Mouse (Mus musculus) cerebellum, adult 8-10 months (tissue): ENCODE results near the gene Ndufaf1.
"Not testable (repeated sequence)": the region's sequence is repeated elsewhere in the genome, so short reads cannot be mapped to it uniquely, and the experiment has no call there.

Experiments
- DNase-seq: peaks from one replicate; pipeline ENCODE4 v3.0.0; 2022

Ndufaf1 gene

GRCm38 (mm10) chr2:119662220-119663182 is at the start of gene Ndufaf1:
Gene Ndufaf1 (minus strand): TSS chr2:119662827.
- DNase-seq: peak; percentile 85

GRCm38 (mm10) chr2:119710011-119710410 is 47.4 kb upstream of the Ndufaf1 start:
- no peak for DNase-seq

- no peak for DNase-seq
These were observed 45.0 kb upstream of the Ndufaf1 start for GRCm38 (mm10) chr2:119707676-119708075.

- DNase-seq: no peak
These were observed 40.5 kb upstream of the Ndufaf1 start for GRCm38 (mm10) chr2:119703171-119703570.

GRCm38 (mm10) chr2:119699962-119700361 is 37.3 kb upstream of the Ndufaf1 start:
- no peak for DNase-seq

- DNase-seq: no peak
These were observed 35.8 kb upstream of the Ndufaf1 start for GRCm38 (mm10) chr2:119698472-119698871.

- no peak for DNase-seq
These were observed 33.5 kb upstream of the Ndufaf1 start for GRCm38 (mm10) chr2:119696111-119696510.

- DNase-seq: no peak
These were observed 32.2 kb upstream of the Ndufaf1 start for GRCm38 (mm10) chr2:119694826-119695225.

GRCm38 (mm10) chr2:119692003-119692701 is 29.5 kb upstream of the Ndufaf1 start:
- no peak for DNase-seq

- no peak for DNase-seq
These were observed 21.1 kb upstream of the Ndufaf1 start for GRCm38 (mm10) chr2:119683706-119684105.

GRCm38 (mm10) chr2:119675831-119676230 is 13.2 kb upstream of the Ndufaf1 start:
- no peak for DNase-seq

GRCm38 (mm10) chr2:119675215-119675784 is 12.7 kb upstream of the Ndufaf1 start:
- no peak for DNase-seq

GRCm38 (mm10) chr2:119674525-119675214 is 12.0 kb upstream of the Ndufaf1 start, which contains the start of gene Rtf1:
Gene Rtf1 (plus strand): TSS chr2:119675068.
- peak; percentile 96 for DNase-seq

- DNase-seq: no peak
These were observed 6.4 kb upstream of the Ndufaf1 start for GRCm38 (mm10) chr2:119669010-119669409.

GRCm38 (mm10) chr2:119665744-119666143 is 3.1 kb upstream of the Ndufaf1 start:
- not testable (repeated sequence) for DNase-seq

- no peak for DNase-seq
These were observed 18.4 kb downstream of the Ndufaf1 start for GRCm38 (mm10) chr2:119644254-119644653.

- DNase-seq: no peak
These were observed 21.3 kb downstream of the Ndufaf1 start for GRCm38 (mm10) chr2:119641214-119641912.

- no peak for DNase-seq
These were observed 25.8 kb downstream of the Ndufaf1 start for GRCm38 (mm10) chr2:119636781-119637180.

GRCm38 (mm10) chr2:119621302-119621701 is 41.3 kb downstream of the Ndufaf1 start:
- no peak for DNase-seq

GRCm38 (mm10) chr2:119619002-119619401 is 43.6 kb downstream of the Ndufaf1 start:
- not testable (repeated sequence) for DNase-seq

- DNase-seq: peak; percentile 87
These were observed 44.2 kb downstream of the Ndufaf1 start, which contains the start of the genes Nusap1 and Oip5 for GRCm38 (mm10) chr2:119618199-119618982. Gene Nusap1 (plus strand): TSS chr2:119618298. Gene Oip5 (minus strand): TSS chr2:119618469.
